Mouse (Mus musculus): ENCODE data around the gene Ddi2. TPM values are rescaled to one million over a fixed set of nuclear protein-coding genes. Genes with fewer than 3 reads are reported as not detected.

Gene Ddi2
- polyA plus RNA-seq, 1 experiment, result 15.6 TPM

DNA sequence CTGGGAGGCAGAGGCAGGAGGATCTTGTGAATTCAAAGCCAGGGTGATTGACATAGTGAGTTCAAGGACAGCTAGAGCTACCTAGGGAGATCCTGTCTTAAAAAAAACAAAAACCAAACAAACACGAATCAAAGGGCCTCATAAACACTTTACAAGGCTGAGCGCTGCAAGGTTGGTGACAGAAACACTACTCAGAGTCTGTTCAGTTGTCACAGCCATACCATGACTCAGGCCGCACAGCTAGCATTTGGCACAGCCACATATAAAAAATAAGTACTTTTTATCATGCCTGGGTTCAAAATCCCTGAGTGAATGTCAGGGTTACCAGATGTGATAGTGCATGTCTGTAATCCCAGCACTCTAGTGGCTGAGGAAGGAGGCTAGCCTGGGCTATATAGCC lies 76.0 kb downstream of the Ddi2 start:
- DNase-seq, result no peak
- no peak overlapping the region for H3K27ac ChIP-seq (ENCODE audit: control insufficient read depth, insufficient read depth, low read length)
- 100% methylated on average over 3 of the region's 3 CpGs for WGBS
- H3K27me3 ChIP-seq (ENCODE audit: control insufficient read depth, insufficient read depth, low read length), result no peaks in the 10 kb centered on the region
- no peak overlapping the region for H3K4me3 ChIP-seq (ENCODE audit: control insufficient read depth, insufficient read depth, low read length)
- H3K36me3 ChIP-seq (ENCODE audit: control insufficient read depth, insufficient read depth, low read length), result no peaks in the 10 kb centered on the region
- TF ChIP-seq CTCF (IDR thresholded peaks at IDR 0.05; ENCODE audit: borderline replicate concordance, control insufficient read depth, extremely low read depth, insufficient read depth, low read length, poor library complexity), result no peak
- TF ChIP-seq POLR2A (IDR thresholded peaks at IDR 0.05; ENCODE audit: control insufficient read depth, extremely low read depth, insufficient read depth, low read length, poor library complexity), result no peak
- H3K4me1 ChIP-seq (replicated peaks; ENCODE audit: control insufficient read depth, insufficient read depth, low read length), result no peaks in the 10 kb centered on the region

DNA sequence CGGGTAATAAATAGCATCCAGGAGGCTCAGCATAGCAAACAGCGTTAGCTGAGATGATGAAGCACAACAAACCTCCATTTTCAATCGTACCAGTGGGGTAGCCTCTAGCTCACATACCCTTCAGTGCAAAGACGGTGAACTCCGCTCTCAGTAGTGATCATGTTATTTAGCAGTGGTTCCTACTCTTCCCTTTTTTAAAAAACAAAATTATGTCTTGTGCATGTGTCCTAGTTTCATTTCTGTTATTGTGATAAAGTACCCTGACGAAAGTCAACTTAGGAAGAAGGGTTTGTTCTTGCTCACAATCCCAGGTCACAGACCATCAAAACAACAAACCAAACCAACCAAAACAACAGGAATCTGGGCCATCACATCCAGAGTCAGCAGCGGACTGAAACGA lies 77.2 kb downstream of the Ddi2 start:
- DNase-seq, result no peak
- Histone ChIP-seq H3K27me3 (ENCODE audit: control insufficient read depth, insufficient read depth, low read length) (no peaks in the 10 kb centered on the region), H3K36me3 (ENCODE audit: control insufficient read depth, insufficient read depth, low read length) (peaks cover 11% of the 10 kb centered on the region), H3K4me1 (replicated peaks; ENCODE audit: control insufficient read depth, insufficient read depth, low read length) (no peaks in the 10 kb centered on the region), H3K4me3 (ENCODE audit: control insufficient read depth, insufficient read depth, low read length) (no peak overlapping the region), H3K27ac (ENCODE audit: control insufficient read depth, insufficient read depth, low read length) (no peak overlapping the region)
- TF ChIP-seq CTCF (IDR thresholded peaks at IDR 0.05; ENCODE audit: borderline replicate concordance, control insufficient read depth, extremely low read depth, insufficient read depth, low read length, poor library complexity) (no peak), POLR2A (IDR thresholded peaks at IDR 0.05; ENCODE audit: control insufficient read depth, extremely low read depth, insufficient read depth, low read length, poor library complexity) (no peak)
- WGBS, result 95% methylated on average over 8 of the region's 8 CpGs

GRCm38 (mm10) chr4:141643118-141643855 lies 79.9 kb downstream of the Ddi2 start:
- TF ChIP-seq POLR2A (IDR thresholded peaks at IDR 0.05; ENCODE audit: control insufficient read depth, extremely low read depth, insufficient read depth, low read length, poor library complexity), result no peak
- TF ChIP-seq CTCF (IDR thresholded peaks at IDR 0.05; ENCODE audit: borderline replicate concordance, control insufficient read depth, extremely low read depth, insufficient read depth, low read length, poor library complexity), result no peak
- H3K27ac ChIP-seq (ENCODE audit: control insufficient read depth, insufficient read depth, low read length), result no peak overlapping the region; the same call in 1 of the 2 replicates
- DNase-seq, result no peak
- no peak overlapping the region for H3K4me3 ChIP-seq (ENCODE audit: control insufficient read depth, insufficient read depth, low read length)
- 80% methylated on average over 7 of the region's 7 CpGs for WGBS
- H3K36me3 ChIP-seq (ENCODE audit: control insufficient read depth, insufficient read depth, low read length), result peaks cover 13% of the 10 kb centered on the region
- no peaks in the 10 kb centered on the region for H3K4me1 ChIP-seq (replicated peaks; ENCODE audit: control insufficient read depth, insufficient read depth, low read length)
- H3K27me3 ChIP-seq (ENCODE audit: control insufficient read depth, insufficient read depth, low read length), result no peaks in the 10 kb centered on the region

GRCm38 (mm10) chr4:141641961-141642811 lies 81.0 kb downstream of the Ddi2 start:
- no peak for TF ChIP-seq CTCF (IDR thresholded peaks at IDR 0.05; ENCODE audit: borderline replicate concordance, control insufficient read depth, extremely low read depth, insufficient read depth, low read length, poor library complexity)
- TF ChIP-seq POLR2A (IDR thresholded peaks at IDR 0.05; ENCODE audit: control insufficient read depth, extremely low read depth, insufficient read depth, low read length, poor library complexity), result no peak
- no peaks in the 10 kb centered on the region for H3K4me1 ChIP-seq (replicated peaks; ENCODE audit: control insufficient read depth, insufficient read depth, low read length)
- H3K4me3 ChIP-seq (ENCODE audit: control insufficient read depth, insufficient read depth, low read length), result no peak overlapping the region
- no peak for DNase-seq
- H3K36me3 ChIP-seq (ENCODE audit: control insufficient read depth, insufficient read depth, low read length), result peaks cover 13% of the 10 kb centered on the region
- no peaks in the 10 kb centered on the region for H3K27me3 ChIP-seq (ENCODE audit: control insufficient read depth, insufficient read depth, low read length)
- no peak overlapping the region for H3K27ac ChIP-seq (ENCODE audit: control insufficient read depth, insufficient read depth, low read length)
- 97% methylated on average over 25 of the region's 25 CpGs for WGBS

- no peak for DNase-seq
- Histone ChIP-seq H3K36me3 (ENCODE audit: control insufficient read depth, insufficient read depth, low read length) (peaks cover 13% of the 10 kb centered on the region), H3K4me1 (replicated peaks; ENCODE audit: control insufficient read depth, insufficient read depth, low read length) (no peaks in the 10 kb centered on the region), H3K27me3 (ENCODE audit: control insufficient read depth, insufficient read depth, low read length) (no peaks in the 10 kb centered on the region), H3K27ac (ENCODE audit: control insufficient read depth, insufficient read depth, low read length) (no peak overlapping the region), H3K4me3 (ENCODE audit: control insufficient read depth, insufficient read depth, low read length) (no peak overlapping the region)
- TF ChIP-seq POLR2A (IDR thresholded peaks at IDR 0.05; ENCODE audit: control insufficient read depth, extremely low read depth, insufficient read depth, low read length, poor library complexity), result no peak
- 89% methylated on average over 7 of the region's 7 CpGs for WGBS
Observed at GRCm38 (mm10) chr4:141641353-141641771, 81.9 kb downstream of the Ddi2 start.

DNA sequence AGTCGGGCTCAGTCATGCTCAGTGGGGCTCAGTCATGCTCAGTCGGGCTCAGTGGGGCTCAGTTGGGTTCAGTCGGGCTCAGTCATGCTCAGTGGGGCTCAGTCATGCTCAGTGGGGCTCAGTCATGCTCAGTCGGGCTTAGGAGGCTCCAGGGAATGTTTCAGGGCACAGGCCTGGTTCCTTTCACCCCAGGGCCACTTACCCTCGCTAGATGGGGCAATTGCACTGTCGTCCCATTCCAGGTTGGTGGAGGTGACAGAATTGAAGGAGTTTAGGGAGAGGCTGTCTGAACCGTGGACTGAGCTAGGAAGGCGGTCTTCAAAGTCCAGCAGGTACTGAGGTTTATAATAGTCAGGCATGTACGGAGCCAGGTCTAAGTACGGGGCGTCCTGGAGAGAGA lies 83.7 kb downstream of the Ddi2 start:
- Histone ChIP-seq H3K27ac (ENCODE audit: control insufficient read depth, insufficient read depth, low read length) (no peak overlapping the region), H3K27me3 (ENCODE audit: control insufficient read depth, insufficient read depth, low read length) (no peaks in the 10 kb centered on the region), H3K36me3 (ENCODE audit: control insufficient read depth, insufficient read depth, low read length) (peaks cover 13% of the 10 kb centered on the region), H3K4me1 (replicated peaks; ENCODE audit: control insufficient read depth, insufficient read depth, low read length) (no peaks in the 10 kb centered on the region), H3K4me3 (ENCODE audit: control insufficient read depth, insufficient read depth, low read length) (no peak overlapping the region)
- TF ChIP-seq POLR2A (IDR thresholded peaks at IDR 0.05; ENCODE audit: control insufficient read depth, extremely low read depth, insufficient read depth, low read length, poor library complexity) (no peak), CTCF (IDR thresholded peaks at IDR 0.05; ENCODE audit: borderline replicate concordance, control insufficient read depth, extremely low read depth, insufficient read depth, low read length, poor library complexity) (no peak)
- DNase-seq, result no peak
- 91% methylated on average over 11 of the region's 11 CpGs for WGBS
